Mouse (Mus musculus): Measurements from ENCODE around the gene Nudt6. TPM values are rescaled to one million over a fixed set of nuclear protein-coding genes. Genes with fewer than 3 reads are reported as not detected.

Nudt6 gene
- polyA plus RNA-seq, 1 experiment, result 5.0 TPM

- Histone ChIP-seq H3K4me3 (ENCODE audit: insufficient read depth, low read length) (peak within 1 kb of the TSS; percentile 77), H3K4me1 (ENCODE audit: control insufficient read depth, insufficient read depth, low read length) (peaks cover 7% of the 10 kb centered on the region), H3K27ac (ENCODE audit: insufficient read depth, low read length) (peak within 1 kb of the TSS; percentile 73)
- TF ChIP-seq POLR2A (IDR thresholded peaks at IDR 0.05; ENCODE audit: low read depth, low read length) (peak; percentile 86), CTCF (IDR thresholded peaks at IDR 0.05; ENCODE audit: borderline replicate concordance, insufficient read depth, low read length) (no peak)
Observed at GRCm38 (mm10) chr3:37419458-37419991, 486 bp downstream of the Nudt6 start, which contains the start of gene Spata5. TSS of gene Spata5 (plus strand) at chr3:37419896.

GRCm38 (mm10) chr3:37418961-37419457 is 1.0 kb downstream of the Nudt6 start:
- Histone ChIP-seq H3K27ac (ENCODE audit: insufficient read depth, low read length) (peak overlapping the region; percentile 45), H3K4me3 (ENCODE audit: insufficient read depth, low read length) (peak overlapping the region; percentile 68), H3K4me1 (ENCODE audit: control insufficient read depth, insufficient read depth, low read length) (peaks cover 7% of the 10 kb centered on the region)
- TF ChIP-seq POLR2A (IDR thresholded peaks at IDR 0.05; ENCODE audit: low read depth, low read length) (0 out of 2 replicates have a peak, but pooled peaks have one; percentile 37), CTCF (IDR thresholded peaks at IDR 0.05; ENCODE audit: borderline replicate concordance, insufficient read depth, low read length) (no peak)

GRCm38 (mm10) chr3:37418341-37418740 is 1.7 kb downstream of the Nudt6 start:
- peak overlapping the region; percentile 68 for H3K4me3 ChIP-seq (ENCODE audit: insufficient read depth, low read length)
- peaks cover 9% of the 10 kb centered on the region for H3K4me1 ChIP-seq (ENCODE audit: control insufficient read depth, insufficient read depth, low read length)
- TF ChIP-seq POLR2A (IDR thresholded peaks at IDR 0.05; ENCODE audit: low read depth, low read length) (no peak), CTCF (IDR thresholded peaks at IDR 0.05; ENCODE audit: borderline replicate concordance, insufficient read depth, low read length) (no peak)
- peak overlapping the region; percentile 45 for H3K27ac ChIP-seq (ENCODE audit: insufficient read depth, low read length)

GRCm38 (mm10) chr3:37414413-37414960 is 5.5 kb downstream of the Nudt6 start:
- no peak overlapping the region for H3K27ac ChIP-seq (ENCODE audit: insufficient read depth, low read length)
- H3K4me1 ChIP-seq (ENCODE audit: control insufficient read depth, insufficient read depth, low read length), result 0 out of 2 replicates have a peak, but pooled peaks cover 7% of the 10 kb centered on the region
- no peak overlapping the region for H3K4me3 ChIP-seq (ENCODE audit: insufficient read depth, low read length)
- TF ChIP-seq CTCF (IDR thresholded peaks at IDR 0.05; ENCODE audit: borderline replicate concordance, insufficient read depth, low read length) (no peak), POLR2A (IDR thresholded peaks at IDR 0.05; ENCODE audit: low read depth, low read length) (no peak)

- Histone ChIP-seq H3K27ac (ENCODE audit: insufficient read depth, low read length) (no peak overlapping the region), H3K4me3 (ENCODE audit: insufficient read depth, low read length) (no peak overlapping the region), H3K4me1 (ENCODE audit: control insufficient read depth, insufficient read depth, low read length) (0 out of 2 replicates have a peak, but pooled peaks cover 7% of the 10 kb centered on the region)
- TF ChIP-seq POLR2A (IDR thresholded peaks at IDR 0.05; ENCODE audit: low read depth, low read length) (no peak), CTCF (IDR thresholded peaks at IDR 0.05; ENCODE audit: borderline replicate concordance, insufficient read depth, low read length) (no peak)
Observed at GRCm38 (mm10) chr3:37413446-37413845, 6.6 kb downstream of the Nudt6 start.

GRCm38 (mm10) chr3:37407598-37407997 is 12.4 kb downstream of the Nudt6 start:
- no peaks in the 10 kb centered on the region for H3K4me1 ChIP-seq (ENCODE audit: control insufficient read depth, insufficient read depth, low read length)
- no peak overlapping the region for H3K4me3 ChIP-seq (ENCODE audit: insufficient read depth, low read length)
- no peak overlapping the region for H3K27ac ChIP-seq (ENCODE audit: insufficient read depth, low read length)
- TF ChIP-seq POLR2A (IDR thresholded peaks at IDR 0.05; ENCODE audit: low read depth, low read length), result no peak
- TF ChIP-seq CTCF (IDR thresholded peaks at IDR 0.05; ENCODE audit: borderline replicate concordance, insufficient read depth, low read length), result no peak

GRCm38 (mm10) chr3:37401729-37402610 is 18.0 kb downstream of the Nudt6 start:
- Histone ChIP-seq H3K4me1 (ENCODE audit: control insufficient read depth, insufficient read depth, low read length) (peaks cover 4% of the 10 kb centered on the region; the same call in 1 of the 2 replicates), H3K27ac (ENCODE audit: insufficient read depth, low read length) (peak overlapping the region; percentile 80), H3K4me3 (ENCODE audit: insufficient read depth, low read length) (no peak overlapping the region)
- TF ChIP-seq CTCF (IDR thresholded peaks at IDR 0.05; ENCODE audit: borderline replicate concordance, insufficient read depth, low read length) (no peak), POLR2A (IDR thresholded peaks at IDR 0.05; ENCODE audit: low read depth, low read length) (no peak)

GRCm38 (mm10) chr3:37398661-37399395 is 21.2 kb downstream of the Nudt6 start:
- Histone ChIP-seq H3K4me1 (ENCODE audit: control insufficient read depth, insufficient read depth, low read length) (peaks cover 4% of the 10 kb centered on the region; the same call in 1 of the 2 replicates), H3K4me3 (ENCODE audit: insufficient read depth, low read length) (no peak overlapping the region), H3K27ac (ENCODE audit: insufficient read depth, low read length) (peak overlapping the region; percentile 28; the same call in 1 of the 2 replicates)
- TF ChIP-seq CTCF (IDR thresholded peaks at IDR 0.05; ENCODE audit: borderline replicate concordance, insufficient read depth, low read length) (no peak), POLR2A (IDR thresholded peaks at IDR 0.05; ENCODE audit: low read depth, low read length) (no peak)

- no peak for TF ChIP-seq POLR2A (IDR thresholded peaks at IDR 0.05; ENCODE audit: low read depth, low read length)
- no peak for TF ChIP-seq CTCF (IDR thresholded peaks at IDR 0.05; ENCODE audit: borderline replicate concordance, insufficient read depth, low read length)
- H3K4me3 ChIP-seq (ENCODE audit: insufficient read depth, low read length), result no peak overlapping the region
- peaks cover 4% of the 10 kb centered on the region; the same call in 1 of the 2 replicates for H3K4me1 ChIP-seq (ENCODE audit: control insufficient read depth, insufficient read depth, low read length)
- H3K27ac ChIP-seq (ENCODE audit: insufficient read depth, low read length), result no peak overlapping the region
Observed at GRCm38 (mm10) chr3:37397646-37398045, 22.4 kb downstream of the Nudt6 start.

Measured in embryonic fibroblast, embryonic 13.5 days (primary cell).